Mouse (Mus musculus): Measurements from ENCODE around the gene Klc3. TPM values are rescaled to one million over a fixed set of nuclear protein-coding genes. Genes with fewer than 3 reads are reported as not detected.

Gene Klc3
- total and polyA plus RNA-seq, 2 experiments from 2014 or later: 2.3 to 2.7 TPM

- no peak for ATAC-seq
- no peak for TF ChIP-seq CTCF (IDR thresholded peaks at IDR 0.05; ENCODE audit: low read depth)
These were observed 32.4 kb upstream of the Klc3 start for GRCm38 (mm10) chr7:19436276-19436675.

GRCm38 (mm10) chr7:19432475-19432874 is 28.6 kb upstream of the Klc3 start:
- Histone ChIP-seq H3K9me3 (ENCODE audit: low read length) (no peaks in the 10 kb centered on the region), H3K4me3 (ENCODE audit: low read length) (no peak overlapping the region), H3K27ac (no peak overlapping the region), H3K27me3 (ENCODE audit: insufficient read depth, low read length) (no peaks in the 10 kb centered on the region), H3K4me2 (ENCODE audit: low read depth, low read length) (no peak overlapping the region), H3K9ac (replicated peaks; ENCODE audit: low read length) (no peak overlapping the region), H3K4me1 (ENCODE audit: insufficient read depth, low read length) (no peaks in the 10 kb centered on the region), H3K36me3 (ENCODE audit: insufficient read depth, low read length) (peaks cover 80% of the 10 kb centered on the region)
- TF ChIP-seq CTCF (IDR thresholded peaks at IDR 0.05; ENCODE audit: low read depth): peak; percentile 50
- 98% methylated on average over 2 of the region's 2 CpGs for WGBS
- DNase-seq (ENCODE audit: low spot score) (no peak), ATAC-seq (no peak)

More at GRCm38 (mm10) chr7:19436276-19436675, 32.4 kb upstream of the Klc3 start:
- Histone ChIP-seq H3K4me3 (ENCODE audit: low read length) (no peak overlapping the region), H3K9me3 (ENCODE audit: low read length) (no peaks in the 10 kb centered on the region), H3K4me2 (ENCODE audit: low read depth, low read length) (no peak overlapping the region), H3K4me1 (ENCODE audit: insufficient read depth, low read length) (no peaks in the 10 kb centered on the region), H3K9ac (replicated peaks; ENCODE audit: low read length) (no peak overlapping the region), H3K36me3 (ENCODE audit: insufficient read depth, low read length) (peaks cover 76% of the 10 kb centered on the region), H3K27ac (no peak overlapping the region), H3K27me3 (ENCODE audit: insufficient read depth, low read length) (no peaks in the 10 kb centered on the region)
- DNase-seq (ENCODE audit: low spot score): no peak
- 96% methylated on average over 2 of the region's 2 CpGs for WGBS

GRCm38 (mm10) chr7:19430402-19430801 is 26.5 kb upstream of the Klc3 start:
- 89% methylated on average over 6 of the region's 6 CpGs for WGBS
- H3K4me1 ChIP-seq (ENCODE audit: insufficient read depth, low read length): no peaks in the 10 kb centered on the region
- H3K4me3 ChIP-seq (ENCODE audit: low read length): no peak overlapping the region
- no peaks in the 10 kb centered on the region for H3K9me3 ChIP-seq (ENCODE audit: low read length)
- no peaks in the 10 kb centered on the region for H3K27me3 ChIP-seq (ENCODE audit: insufficient read depth, low read length)
- TF ChIP-seq CTCF (IDR thresholded peaks at IDR 0.05; ENCODE audit: low read depth): no peak
- DNase-seq (ENCODE audit: low spot score) (no peak), ATAC-seq (no peak)
- H3K4me2 ChIP-seq (ENCODE audit: low read depth, low read length): no peak overlapping the region
- H3K36me3 ChIP-seq (ENCODE audit: insufficient read depth, low read length): peaks cover 79% of the 10 kb centered on the region
- H3K9ac ChIP-seq (replicated peaks; ENCODE audit: low read length): no peak overlapping the region
- no peak overlapping the region for H3K27ac ChIP-seq

- no peak overlapping the region for H3K4me3 ChIP-seq (ENCODE audit: low read length)
- peaks cover 81% of the 10 kb centered on the region for H3K36me3 ChIP-seq (ENCODE audit: insufficient read depth, low read length)
- WGBS: 66% methylated on average over 8 of the region's 8 CpGs
- no peak for ATAC-seq
- H3K4me1 ChIP-seq (ENCODE audit: insufficient read depth, low read length): no peaks in the 10 kb centered on the region
- H3K9me3 ChIP-seq (ENCODE audit: low read length): no peaks in the 10 kb centered on the region
- no peaks in the 10 kb centered on the region for H3K27me3 ChIP-seq (ENCODE audit: insufficient read depth, low read length)
- no peak for TF ChIP-seq CTCF (IDR thresholded peaks at IDR 0.05; ENCODE audit: low read depth)
- no peak overlapping the region for H3K4me2 ChIP-seq (ENCODE audit: low read depth, low read length)
- no peak overlapping the region for H3K27ac ChIP-seq
- H3K9ac ChIP-seq (replicated peaks; ENCODE audit: low read length): no peak overlapping the region
- peak; percentile 71 for DNase-seq (ENCODE audit: low spot score)
These were observed 25.8 kb upstream of the Klc3 start for GRCm38 (mm10) chr7:19429726-19430125.

- Histone ChIP-seq H3K27me3 (ENCODE audit: insufficient read depth, low read length) (no peaks in the 10 kb centered on the region), H3K4me3 (ENCODE audit: low read length) (no peak overlapping the region), H3K9me3 (ENCODE audit: low read length) (no peaks in the 10 kb centered on the region), H3K4me1 (ENCODE audit: insufficient read depth, low read length) (no peaks in the 10 kb centered on the region), H3K36me3 (ENCODE audit: insufficient read depth, low read length) (peaks cover 67% of the 10 kb centered on the region), H3K9ac (replicated peaks; ENCODE audit: low read length) (no peak overlapping the region), H3K4me2 (ENCODE audit: low read depth, low read length) (no peak overlapping the region), H3K27ac (no peak overlapping the region)
- WGBS: 62% methylated on average over 15 of the region's 15 CpGs
- TF ChIP-seq CTCF (IDR thresholded peaks at IDR 0.05; ENCODE audit: low read depth): no peak
- DNase-seq (ENCODE audit: low spot score) (no peak), ATAC-seq (no peak)
These were observed 24.2 kb upstream of the Klc3 start for GRCm38 (mm10) chr7:19427999-19428650.

GRCm38 (mm10) chr7:19426888-19427287 is 23.0 kb upstream of the Klc3 start:
- ATAC-seq (peak; percentile 25; the same call in 1 of the 2 replicates), DNase-seq (ENCODE audit: low spot score) (peak; percentile 24)
- Histone ChIP-seq H3K4me3 (ENCODE audit: low read length) (no peak overlapping the region), H3K4me2 (ENCODE audit: low read depth, low read length) (no peak overlapping the region), H3K27ac (no peak overlapping the region), H3K9me3 (ENCODE audit: low read length) (no peaks in the 10 kb centered on the region), H3K27me3 (ENCODE audit: insufficient read depth, low read length) (no peaks in the 10 kb centered on the region), H3K36me3 (ENCODE audit: insufficient read depth, low read length) (peaks cover 56% of the 10 kb centered on the region), H3K9ac (replicated peaks; ENCODE audit: low read length) (no peak overlapping the region), H3K4me1 (ENCODE audit: insufficient read depth, low read length) (no peaks in the 10 kb centered on the region)
- TF ChIP-seq CTCF (IDR thresholded peaks at IDR 0.05; ENCODE audit: low read depth): no peak
- 86% methylated on average over 6 of the region's 6 CpGs for WGBS

- WGBS: 83% methylated on average over 6 of the region's 6 CpGs
- no peak for DNase-seq (ENCODE audit: low spot score)
- Histone ChIP-seq H3K4me3 (ENCODE audit: low read length) (no peak overlapping the region), H3K4me2 (ENCODE audit: low read depth, low read length) (no peak overlapping the region), H3K27me3 (ENCODE audit: insufficient read depth, low read length) (no peaks in the 10 kb centered on the region), H3K9ac (replicated peaks; ENCODE audit: low read length) (no peak overlapping the region), H3K9me3 (ENCODE audit: low read length) (no peaks in the 10 kb centered on the region), H3K36me3 (ENCODE audit: insufficient read depth, low read length) (peaks cover 51% of the 10 kb centered on the region), H3K4me1 (ENCODE audit: insufficient read depth, low read length) (no peaks in the 10 kb centered on the region), H3K27ac (no peak overlapping the region)
- ATAC-seq: no peak
- no peak for TF ChIP-seq CTCF (IDR thresholded peaks at IDR 0.05; ENCODE audit: low read depth)
These were observed 22.4 kb upstream of the Klc3 start for GRCm38 (mm10) chr7:19426349-19426748.

All from hindbrain, postnatal 0 days (tissue).